Mouse (Mus musculus) lung, postnatal 0 days (tissue): ENCODE measurements around the gene Cap2.

Experiments used
- CTCF ChIP-seq: IDR thresholded peaks from 2 replicates; pipeline ENCODE4 v1.5.1; 2016; ENCODE audit warnings: antibody characterized with exemption, mild to moderate bottlenecking
- EP300 ChIP-seq: IDR thresholded peaks from 2 replicates; pipeline ENCODE4 v1.6.1; 2016; ENCODE audit warnings: antibody characterized with exemption, mild to moderate bottlenecking, control low read depth

DNA sequence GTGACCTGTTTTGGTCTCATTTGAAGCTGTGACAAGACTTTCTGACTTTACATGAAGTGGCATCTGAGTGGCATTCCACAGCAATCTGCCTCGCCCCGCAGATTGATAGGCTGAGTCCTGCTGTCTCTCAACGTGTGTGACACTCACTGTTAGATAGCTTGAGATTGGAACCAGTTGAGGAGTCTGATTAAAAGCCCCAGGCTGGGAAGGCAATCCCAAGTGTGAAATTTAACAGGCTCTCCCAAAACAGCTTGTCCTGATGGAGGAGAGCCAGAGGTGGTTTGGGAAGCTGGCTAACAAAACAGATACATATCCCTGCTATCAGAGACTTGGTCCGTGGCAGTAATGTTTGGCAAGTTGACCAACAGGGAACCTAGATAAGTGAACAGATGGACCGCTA, 21.6 kb downstream of the Cap2 start:
- no peak for TF ChIP-seq CTCF
- TF ChIP-seq EP300: no peak
